Mouse (Mus musculus) right cerebral cortex, adult 2 months (tissue): ENCODE measurements at regions not wholly inside any gene's neighbourhood (a gene's known extent, or its start where the extent isn't known, plus 50 kb on each side); places are given as distances from the start of the nearest gene placed in this dataset.

Experiments
- DNase-seq, 2 experiments: peaks; one replicate each; pipeline ENCODE4 v3.0.0; 2021 to 2022; ENCODE audit warnings: low spot score in 2 of 2

GRCm38 (mm10) chr6:6291781-6292180 lies 74.8 kb upstream of the Slc25a13 start:
- DNase-seq = no peak

- DNase-seq = no peak
Measured at GRCm38 (mm10) chr6:6290427-6290826, 73.5 kb upstream of the Slc25a13 start.

GRCm38 (mm10) chr6:6289806-6290205 lies 72.8 kb upstream of the Slc25a13 start:
- peak; percentile 21 to 31 for DNase-seq

GRCm38 (mm10) chr6:6280812-6281568 lies 64.0 kb upstream of the Slc25a13 start:
- no peak for DNase-seq

- no peak for DNase-seq
Measured at GRCm38 (mm10) chr6:6279646-6280045, 62.7 kb upstream of the Slc25a13 start.

- DNase-seq = no peak
Measured at GRCm38 (mm10) chr6:6270545-6270944, 53.6 kb upstream of the Slc25a13 start.
